Mouse (Mus musculus) kidney, embryonic 16.5 days (tissue): ENCODE results near the gene Stk11. TPM values are rescaled to one million over a fixed set of nuclear protein-coding genes. Genes with fewer than 3 reads are reported as not detected.

Source experiments
- ATAC-seq: fragments of 200-750 bp; cut with Nextera tagmentation; 2 replicates; pipeline ENCODE4 v1.8.0; 2017; ENCODE audit warnings: moderate TSS enrichment; ENCODE audit not compliant: low FRiP score, low TSS enrichment
- H3K27ac ChIP-seq: fragments of 300-500 bp; sonication (generic); 2 replicates; pipeline ENCODE4 v1.5.1; 2014; ENCODE audit warnings: low read length
- H3K27me3 ChIP-seq: fragments of 300-500 bp; sonication (generic); 2 replicates; pipeline ENCODE4 v1.6.1; 2014; ENCODE audit warnings: low read length, control low read depth, mixed read lengths; ENCODE audit not compliant: insufficient read depth
- H3K36me3 ChIP-seq: fragments of 300-500 bp; sonication (generic); 2 replicates; pipeline ENCODE4 v1.6.1; 2014; ENCODE audit warnings: low read length, control low read depth, mixed read lengths; ENCODE audit not compliant: insufficient read depth
- H3K4me1 ChIP-seq: fragments of 300-500 bp; sonication (generic); 2 replicates; pipeline ENCODE4 v1.6.1; 2014; ENCODE audit warnings: low read length, control low read depth, mixed read lengths; ENCODE audit not compliant: insufficient read depth
- H3K4me2 ChIP-seq: fragments of 300-500 bp; sonication (generic); replicated peaks from 2 replicates; pipeline ENCODE4 v1.6.1; 2014; ENCODE audit warnings: low read depth, low read length
- H3K4me3 ChIP-seq: fragments of 300-500 bp; sonication (generic); 2 replicates; pipeline ENCODE4 v1.5.1; 2014; ENCODE audit warnings: mild to moderate bottlenecking, low read length
- H3K9ac ChIP-seq: fragments of 300-500 bp; sonication (generic); replicated peaks from 2 replicates; pipeline ENCODE4 v1.6.1; 2014; ENCODE audit warnings: low read length
- H3K9me3 ChIP-seq: fragments of 300-500 bp; sonication (generic); 2 replicates; pipeline ENCODE4 v1.6.1; 2016; ENCODE audit warnings: low read length, control low read depth
- WGBS: fragments of 180-500 bp; shearing (Covaris S2); extraction: QIAGEN DNeasy Blood & Tissue Kit; methylation state at CpG from one replicate; pipeline ENCODE4 v1.1.7; 2014; 5-methylcytosine and 5-hydroxymethylcytosine counted together
- polyA plus RNA-seq: library from polyadenylated mRNA; unstranded; fragments of >200 nt; fragmentation: Nextera tagmentation; extraction: Ambion mirVana; gene quantifications from 2 replicates; pipeline ENCODE4 v1.2.1, GENCODE M21; 2015

The Stk11 gene
- polyA plus RNA-seq, 1 experiment from 2014 or later = 18.2 TPM

DNA sequence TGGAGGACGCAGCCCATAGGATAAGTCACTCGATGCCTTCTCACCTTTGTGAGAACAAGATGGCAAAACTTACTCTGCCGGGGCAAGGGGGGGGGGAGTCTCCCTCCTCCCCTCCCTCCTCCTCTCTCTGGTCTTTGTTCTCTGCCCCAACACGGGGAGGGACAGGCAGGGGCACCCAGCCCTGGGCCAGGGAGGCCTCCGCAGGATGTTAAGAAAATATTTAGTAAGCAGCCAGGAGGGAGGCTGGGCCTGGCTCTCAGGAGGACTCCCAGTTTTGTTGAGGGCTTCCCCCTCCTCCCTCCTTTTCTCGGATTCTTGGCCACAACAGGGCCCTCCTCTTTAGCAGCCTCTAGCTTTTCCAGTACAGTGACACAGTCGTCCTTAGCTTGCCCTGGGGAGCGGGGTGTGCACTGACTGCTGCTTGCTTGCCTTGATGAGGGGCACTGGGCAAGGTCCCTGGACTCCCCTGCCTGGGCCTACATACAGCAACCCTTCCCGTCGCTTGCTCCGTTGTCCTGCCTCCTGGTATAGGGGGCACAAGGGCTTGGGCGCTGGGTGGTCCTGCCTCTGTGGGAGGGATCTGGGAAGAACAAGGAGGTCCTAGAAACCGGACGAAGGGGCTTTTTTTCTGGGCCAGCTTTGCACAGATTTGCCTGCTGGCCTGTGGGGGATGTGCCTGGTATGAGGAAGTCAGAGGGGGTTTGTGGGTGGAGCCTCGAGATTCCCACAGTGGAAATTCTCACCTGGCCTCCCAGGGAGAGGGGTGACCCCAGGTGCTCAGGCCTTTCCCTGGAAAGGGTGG lies 36.7 kb downstream of the Stk11 start:
- peak overlapping the region; percentile 93 for H3K4me2 ChIP-seq
- peak overlapping the region; percentile 99 for H3K27ac ChIP-seq
- ATAC-seq = peak; percentile 1
- peaks cover 64% of the 10 kb centered on the region for H3K4me1 ChIP-seq
- peak overlapping the region; percentile 98 for H3K9ac ChIP-seq
- peaks cover 63% of the 10 kb centered on the region for H3K36me3 ChIP-seq
- no peaks in the 10 kb centered on the region for H3K9me3 ChIP-seq
- no peaks in the 10 kb centered on the region for H3K27me3 ChIP-seq
- peak overlapping the region; percentile 98 for H3K4me3 ChIP-seq
- WGBS = under 1% methylated on average over 15 of the region's 15 CpGs

DNA sequence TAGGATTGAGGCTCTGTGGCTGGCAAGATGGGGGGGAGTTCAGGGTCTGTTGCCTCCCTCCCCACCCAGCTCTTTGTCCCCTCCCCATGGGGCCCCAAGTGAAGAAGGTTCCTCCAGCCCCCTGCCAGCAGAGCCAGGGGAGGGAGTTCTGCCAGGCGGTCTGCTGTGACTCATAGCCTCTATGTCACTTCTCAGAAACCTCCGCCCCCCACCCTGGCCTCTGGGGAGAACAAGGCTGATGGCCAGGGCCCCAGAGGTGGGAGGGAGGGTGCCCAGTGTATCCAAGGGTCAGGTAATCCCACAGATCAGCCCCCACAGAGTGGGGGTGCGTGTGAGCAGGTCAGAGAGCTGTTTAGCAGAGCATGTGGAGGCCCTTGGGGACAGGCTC lies 37.3 kb downstream of the Stk11 start:
- H3K27ac ChIP-seq = peak overlapping the region; percentile 99
- 11% methylated on average over 3 of the region's 3 CpGs for WGBS
- peak overlapping the region; percentile 98 for H3K9ac ChIP-seq
- peaks cover 64% of the 10 kb centered on the region for H3K4me1 ChIP-seq
- no peaks in the 10 kb centered on the region for H3K27me3 ChIP-seq
- peaks cover 67% of the 10 kb centered on the region for H3K36me3 ChIP-seq
- ATAC-seq = no peak
- peak overlapping the region; percentile 93 for H3K4me2 ChIP-seq
- no peaks in the 10 kb centered on the region for H3K9me3 ChIP-seq
- H3K4me3 ChIP-seq = peak overlapping the region; percentile 98

DNA sequence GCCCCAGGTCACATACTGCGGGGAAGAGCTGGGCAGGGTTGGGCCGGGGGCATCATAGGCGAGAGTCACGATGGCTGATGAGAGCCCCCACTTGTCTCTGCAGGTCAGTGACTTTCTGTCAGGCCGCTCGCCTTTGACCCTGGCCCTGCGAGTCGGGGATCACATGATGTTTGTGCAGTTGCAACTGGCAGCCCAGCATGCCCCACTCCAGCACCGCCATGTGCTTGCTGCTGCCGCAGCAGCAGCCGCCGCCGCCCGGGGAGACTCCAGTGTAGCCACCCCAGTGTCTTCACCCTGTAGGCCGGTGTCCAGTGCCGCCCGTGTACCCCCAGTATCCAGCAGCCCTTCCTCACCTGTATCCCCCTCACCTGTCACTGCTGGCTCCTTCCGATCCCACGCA lies 38.1 kb downstream of the Stk11 start:
- peak overlapping the region; percentile 99 for H3K27ac ChIP-seq
- H3K36me3 ChIP-seq = peaks cover 67% of the 10 kb centered on the region
- H3K9ac ChIP-seq = peak overlapping the region; percentile 98
- no peak for ATAC-seq
- H3K4me3 ChIP-seq = peak overlapping the region; percentile 98
- no peaks in the 10 kb centered on the region for H3K27me3 ChIP-seq
- no peaks in the 10 kb centered on the region for H3K9me3 ChIP-seq
- peak overlapping the region; percentile 93 for H3K4me2 ChIP-seq
- H3K4me1 ChIP-seq = peaks cover 72% of the 10 kb centered on the region
- 73% methylated on average over 19 of the region's 19 CpGs for WGBS

DNA sequence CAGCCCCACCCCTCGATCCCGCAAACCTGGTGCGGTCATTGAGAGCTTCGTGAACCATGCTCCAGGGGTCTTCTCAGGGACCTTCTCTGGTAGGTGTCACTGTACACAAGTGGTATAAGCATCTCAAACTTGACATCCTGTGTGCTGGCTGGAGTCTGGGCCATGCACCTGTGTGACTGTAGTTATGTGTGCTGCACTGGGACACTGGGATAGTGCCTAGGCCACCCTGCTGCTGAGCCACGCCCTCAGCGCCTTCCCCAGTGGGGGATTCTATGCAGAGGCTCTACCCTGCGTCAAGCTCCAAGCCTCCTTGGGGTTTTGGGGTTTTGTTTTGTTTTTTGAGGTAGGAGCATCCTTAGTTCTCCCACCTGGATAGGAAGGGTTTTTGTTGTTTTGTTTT lies 38.8 kb downstream of the Stk11 start:
- Histone ChIP-seq H3K9me3 (no peaks in the 10 kb centered on the region), H3K36me3 (peaks cover 67% of the 10 kb centered on the region), H3K9ac (no peak overlapping the region; the same call in 1 of the 2 replicates), H3K4me1 (peaks cover 78% of the 10 kb centered on the region), H3K27ac (no peak overlapping the region; the same call in 1 of the 2 replicates), H3K27me3 (no peaks in the 10 kb centered on the region), H3K4me2 (no peak overlapping the region), H3K4me3 (0 out of 2 replicates have a peak overlapping the region, but pooled peaks have one; percentile 2)
- ATAC-seq = no peak
- WGBS = 86% methylated on average over 7 of the region's 7 CpGs

DNA sequence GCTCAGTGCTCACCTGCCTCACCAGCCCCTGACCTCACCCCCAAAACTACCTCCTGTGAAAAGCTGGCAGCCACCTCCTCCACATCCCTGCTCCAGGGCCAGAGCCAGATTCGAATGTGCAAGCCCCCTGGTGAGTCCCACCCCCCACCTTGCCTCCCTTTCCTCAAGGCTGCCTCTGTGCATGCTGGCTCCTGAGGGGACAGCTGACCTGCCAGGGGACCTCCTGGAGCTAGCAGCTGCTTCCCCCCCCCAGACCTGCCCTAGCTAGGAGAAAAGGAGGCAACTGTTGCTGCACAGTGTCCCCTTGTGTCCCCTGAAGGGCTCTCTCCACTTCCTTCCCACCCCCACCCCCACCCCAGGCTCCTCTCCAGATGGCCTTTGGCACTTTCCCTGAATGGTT lies 39.7 kb downstream of the Stk11 start:
- Histone ChIP-seq H3K36me3 (peaks cover 62% of the 10 kb centered on the region), H3K9me3 (no peaks in the 10 kb centered on the region), H3K4me3 (no peak overlapping the region), H3K9ac (no peak overlapping the region), H3K27me3 (no peaks in the 10 kb centered on the region), H3K27ac (peak overlapping the region; percentile 99; the same call in 1 of the 2 replicates), H3K4me2 (no peak overlapping the region), H3K4me1 (peaks cover 84% of the 10 kb centered on the region)
- no peak for ATAC-seq
- WGBS = 32% methylated on average over 1 of the region's 1 CpGs

DNA sequence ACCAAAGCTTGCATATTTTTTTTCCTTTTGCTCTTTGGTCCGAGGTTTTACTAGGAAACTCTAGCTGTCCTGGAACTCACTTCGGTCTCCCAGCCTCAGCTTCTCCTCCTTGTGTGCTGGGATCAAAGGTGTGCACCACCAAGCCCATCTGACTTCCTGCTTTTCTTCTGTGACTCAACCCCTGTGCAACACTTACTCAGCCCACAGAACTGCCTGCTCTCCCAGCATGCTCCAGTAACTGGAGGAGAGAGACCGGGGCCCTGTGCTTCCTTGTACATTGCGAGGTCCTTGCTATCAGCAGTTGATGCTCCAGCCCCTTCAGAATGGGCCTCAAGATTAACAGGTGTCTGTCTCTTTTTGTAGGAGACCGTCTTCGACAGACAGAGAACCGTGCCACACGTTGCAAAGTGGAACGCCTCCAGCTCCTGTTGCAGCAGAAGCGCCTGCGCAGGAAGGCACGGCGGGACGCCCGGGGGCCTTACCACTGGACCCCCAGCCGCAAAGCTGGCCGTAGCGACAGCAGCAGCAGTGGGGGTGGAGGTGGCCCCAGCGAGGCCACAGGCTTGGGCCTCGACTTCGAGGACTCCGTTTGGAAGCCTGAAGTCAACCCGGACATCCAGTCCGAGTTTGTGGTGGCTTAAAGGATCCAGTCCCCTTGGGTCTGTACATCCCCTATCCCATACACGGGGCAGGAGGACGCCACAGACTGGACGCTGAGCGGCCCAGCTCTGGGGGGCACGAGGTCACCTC lies 40.6 kb downstream of the Stk11 start:
- H3K36me3 ChIP-seq = peaks cover 62% of the 10 kb centered on the region

DNA sequence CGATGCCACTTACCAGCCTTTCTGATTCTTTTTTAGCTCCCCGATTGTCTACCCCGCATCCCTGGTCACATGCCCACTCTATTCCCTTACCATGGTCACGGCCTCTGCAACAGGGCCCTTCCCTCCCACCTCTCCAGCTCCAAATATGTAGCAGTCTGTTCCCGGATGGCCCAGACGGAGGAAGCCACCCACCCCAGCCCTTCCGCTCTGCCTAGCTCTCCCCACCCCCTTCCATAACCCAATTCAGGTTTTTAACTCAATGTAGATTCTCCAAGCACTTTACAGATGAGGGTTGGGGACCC lies 41.1 kb downstream of the Stk11 start:
- H3K9me3 ChIP-seq = no peaks in the 10 kb centered on the region
- peak overlapping the region; percentile 99 for H3K27ac ChIP-seq
- no peak overlapping the region for H3K4me3 ChIP-seq
- peaks cover 96% of the 10 kb centered on the region for H3K4me1 ChIP-seq
- no peak overlapping the region for H3K4me2 ChIP-seq
- H3K27me3 ChIP-seq = no peaks in the 10 kb centered on the region
- H3K9ac ChIP-seq = peak overlapping the region; percentile 0; the same call in 1 of the 2 replicates
- H3K36me3 ChIP-seq = peaks cover 58% of the 10 kb centered on the region
- 45% methylated on average over 7 of the region's 7 CpGs for WGBS
- ATAC-seq = no peak

More for the DNA sequence above, 40.6 kb downstream of the Stk11 start:
- Histone ChIP-seq H3K9me3 (no peaks in the 10 kb centered on the region), H3K4me2 (no peak overlapping the region), H3K27ac (peak overlapping the region; percentile 99), H3K4me1 (peaks cover 93% of the 10 kb centered on the region), H3K9ac (peak overlapping the region; percentile 0; the same call in 1 of the 2 replicates), H3K27me3 (no peaks in the 10 kb centered on the region), H3K4me3 (no peak overlapping the region)
- 74% methylated on average over 29 of the region's 29 CpGs for WGBS
- ATAC-seq = no peak

DNA sequence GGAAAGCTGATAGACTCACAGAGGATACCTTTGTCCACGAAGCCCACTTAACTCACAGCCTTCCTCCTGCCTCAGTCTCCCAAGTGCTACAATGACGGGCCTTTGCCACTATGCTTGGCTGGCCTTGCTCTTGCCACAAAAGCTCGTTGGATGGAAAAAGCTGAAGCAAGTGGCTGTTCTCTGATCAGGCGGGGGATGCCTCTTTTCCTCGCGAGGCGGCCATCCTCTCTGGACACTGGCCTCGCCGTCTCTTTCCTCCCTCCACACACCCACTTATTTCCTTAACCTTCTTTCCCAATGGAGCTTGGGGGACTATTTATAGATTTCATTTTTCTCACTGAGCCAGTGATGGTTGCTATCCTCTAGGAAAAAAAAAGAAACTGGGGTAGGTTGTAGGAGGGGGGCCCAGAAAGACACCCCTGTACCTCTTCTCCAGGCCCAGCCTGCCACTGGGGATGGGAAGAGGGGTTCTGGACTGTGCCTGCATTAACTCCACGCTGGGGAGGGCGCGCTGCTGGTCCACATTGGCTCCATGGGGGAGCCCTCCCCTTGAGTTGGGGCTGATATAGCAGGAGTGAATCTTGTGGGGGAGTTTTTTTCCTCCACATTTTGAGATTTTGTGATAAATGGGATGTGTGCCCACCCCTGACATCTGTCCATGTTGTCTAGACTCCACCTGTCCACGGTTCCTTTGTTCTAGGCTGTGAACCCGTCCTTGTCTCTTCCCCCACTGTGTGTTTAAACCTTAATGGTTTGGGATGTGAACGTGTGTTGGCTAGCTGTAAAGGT lies 41.7 kb downstream of the Stk11 start:
- no peaks in the 10 kb centered on the region for H3K9me3 ChIP-seq
- peaks cover 96% of the 10 kb centered on the region for H3K4me1 ChIP-seq

DNA sequence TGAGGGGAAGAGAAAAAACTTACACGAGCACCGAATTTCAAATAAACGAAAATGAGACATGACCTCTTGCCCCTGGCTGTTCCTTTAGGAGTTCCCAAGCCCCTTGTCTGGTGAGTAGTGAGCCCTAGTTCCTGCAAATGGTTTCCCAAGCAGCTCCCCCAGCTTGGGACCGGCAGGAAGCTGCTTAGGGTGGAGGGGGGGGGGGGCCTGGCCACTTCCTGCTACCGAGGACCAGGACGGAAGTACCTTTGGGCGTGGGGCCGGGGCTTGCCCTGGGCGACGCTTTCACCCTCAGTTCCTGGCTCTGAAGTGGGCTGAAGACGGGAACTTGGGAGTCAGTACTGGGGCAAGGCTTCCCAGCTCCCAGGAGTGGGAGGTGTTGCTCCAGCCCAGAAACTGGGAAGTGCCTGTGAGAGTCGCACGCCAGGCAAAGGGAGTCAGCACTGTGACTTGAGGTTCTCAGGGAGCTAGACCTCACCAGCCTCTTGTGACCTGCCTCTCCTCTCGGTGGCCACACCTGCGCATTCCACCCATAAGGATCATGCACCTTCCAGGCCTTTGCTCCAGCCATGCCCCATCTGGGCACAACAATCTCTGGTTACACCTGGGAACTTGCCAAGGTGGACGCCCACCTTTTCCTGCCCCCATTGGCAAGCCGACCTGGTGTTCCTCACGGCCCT lies 42.8 kb downstream of the Stk11 start:
- peak overlapping the region; percentile 47; the same call in 1 of the 2 replicates for H3K4me3 ChIP-seq
- peaks cover 96% of the 10 kb centered on the region for H3K4me1 ChIP-seq
- WGBS = 3% methylated on average over 18 of the region's 18 CpGs
- no peaks in the 10 kb centered on the region for H3K9me3 ChIP-seq
- H3K27ac ChIP-seq = peak overlapping the region; percentile 99
- peaks cover 42% of the 10 kb centered on the region for H3K36me3 ChIP-seq
- no peak for ATAC-seq
- H3K4me2 ChIP-seq = peak overlapping the region; percentile 66; the same call in 1 of the 2 replicates
- peak overlapping the region; percentile 56 for H3K9ac ChIP-seq
- no peaks in the 10 kb centered on the region for H3K27me3 ChIP-seq

More for the DNA sequence above, 41.7 kb downstream of the Stk11 start:
- Histone ChIP-seq H3K27ac (peak overlapping the region; percentile 99), H3K9ac (peak overlapping the region; percentile 56), H3K4me3 (no peak overlapping the region), H3K36me3 (peaks cover 53% of the 10 kb centered on the region), H3K4me2 (no peak overlapping the region), H3K27me3 (no peaks in the 10 kb centered on the region)
- no peak for ATAC-seq
- WGBS = 45% methylated on average over 15 of the region's 15 CpGs
